In genomic region chr10:60686641-60686975, GRCm38 (mm10) we compare ENCODE assay signal across 8 mouse cellular contexts. TPM values are rescaled to one million over a fixed set of nuclear protein-coding genes. Genes with fewer than 3 reads are reported as not detected.
A peak's percentile ranks its signal among the peaks of the same experiment; 100 is the strongest.
DNase-seq lines count a peak whose midpoint lies in the region; TF ChIP-seq lines count a peak whose summit lies in the region.

No protein-coding gene starts in this region.

- peak overlapping the region; percentile 53 for H3K4me3 ChIP-seq in testis, adult 2 months (ENCODE audit: control insufficient read depth, low read depth, low read length)
- H3K4me3 ChIP-seq in limb, embryonic 10.5 days = peak overlapping the region; percentile 62

- H3K27me3 ChIP-seq in testis, adult 2 months (ENCODE audit: control insufficient read depth, insufficient read depth, low read length) = no peaks in the 10 kb centered on the region
- peaks cover 90% of the 10 kb centered on the region for H3K27me3 ChIP-seq in limb, embryonic 10.5 days (ENCODE audit: low read depth, poor library complexity, severe bottlenecking)

- no peaks in the 10 kb centered on the region for H3K9me3 ChIP-seq in limb, embryonic 10.5 days (replicated peaks)

- TF ChIP-seq POLR2A in testis, adult 2 months (IDR thresholded peaks at IDR 0.05; ENCODE audit: control insufficient read depth, low read depth, low read length) = no peak

- TF ChIP-seq CTCF in testis, adult 2 months (IDR thresholded peaks at IDR 0.05; ENCODE audit: control insufficient read depth, insufficient read depth, insufficient replicate concordance, low read depth, low read length) = no peak

- H3K27ac ChIP-seq in testis, adult 2 months (ENCODE audit: control insufficient read depth, insufficient read depth, low read depth, low read length) = no peak overlapping the region
- H3K27ac ChIP-seq in limb, embryonic 10.5 days = 0 out of 2 replicates have a peak overlapping the region, but pooled peaks have one; percentile 11

- under 1% methylated on average over 36 of the region's 37 CpGs for WGBS in limb, embryonic 10.5 days

- H3K4me1 ChIP-seq in testis, adult 2 months (ENCODE audit: control insufficient read depth, insufficient read depth, low read length) = peaks cover 12% of the 10 kb centered on the region
- peaks cover 32% of the 10 kb centered on the region for H3K4me1 ChIP-seq in limb, embryonic 10.5 days

- DNase-seq in adrenal gland, postnatal 10 days = peak; percentile 39
- DNase-seq in adrenal gland, adult 18-20 months (ENCODE audit: low spot score in 2 of 2) = no peak
- no peak for DNase-seq in testis, postnatal 14 days (ENCODE audit: low spot score)
- DNase-seq in limb, embryonic 10.5 days (ENCODE audit: low spot score) = no peak
- peak; percentile 27 for DNase-seq in retina, postnatal 1 day
- DNase-seq in gastrocnemius, adult 8-10 months (ENCODE audit: low spot score in 2 of 2) = no peak
- no peak for DNase-seq in spleen, postnatal 10 days (ENCODE audit: low spot score in 2 of 2)

- H3K36me3 ChIP-seq in testis, adult 2 months (ENCODE audit: control insufficient read depth, insufficient read depth, low read length) = no peaks in the 10 kb centered on the region
- H3K36me3 ChIP-seq in limb, embryonic 10.5 days = no peaks in the 10 kb centered on the region

RNA-seq across cellular contexts. Expression of gene Cdh23, which starts 9.7 kb away (rescaled TPM):
- total RNA-seq in adrenal gland, postnatal 10 days (2021) = 1 to 10 TPM; 2.5 to 7.2 TPM
- 1 to 10 TPM; 1.3 to 1.8 TPM for total RNA-seq in adrenal gland, adult 18-20 months (2021)
- polyA plus RNA-seq in testis, adult 2 months (2012; rRNA removed) = 34.4 and 37.4 TPM in 2 replicates
- 0.26 and 0.36 TPM in 2 replicates for polyA plus RNA-seq in limb, embryonic 10.5 days (2016; fragmentation: Nextera tagmentation; extraction: Ambion mirVana)
- 1 to 10 TPM; 1.1 to 1.8 (median 1.4) TPM for total RNA-seq in gastrocnemius, adult 8-10 months (2022)

Comparison
In these comparisons a context has a peak if more than half of its experiments do, and no peak if none do; other contexts are left out.
1. DNase-seq: peak in adrenal gland, postnatal 10 days (single experiment) and retina, postnatal 1 day (single experiment); none in adrenal gland, adult 18-20 months (0 of 2), testis, postnatal 14 days (single experiment), limb, embryonic 10.5 days (single experiment), gastrocnemius, adult 8-10 months (0 of 2) and spleen, postnatal 10 days (0 of 2).